Mouse (Mus musculus): Measurements from ENCODE around the gene Olfr1211. TPM values are rescaled to one million over a fixed set of nuclear protein-coding genes. Genes with fewer than 3 reads are reported as not detected.

The Olfr1211 gene
- polyA plus RNA-seq (2015; fragmentation: Nextera tagmentation; extraction: Ambion mirVana), result not detected in 2 replicates

DNA sequence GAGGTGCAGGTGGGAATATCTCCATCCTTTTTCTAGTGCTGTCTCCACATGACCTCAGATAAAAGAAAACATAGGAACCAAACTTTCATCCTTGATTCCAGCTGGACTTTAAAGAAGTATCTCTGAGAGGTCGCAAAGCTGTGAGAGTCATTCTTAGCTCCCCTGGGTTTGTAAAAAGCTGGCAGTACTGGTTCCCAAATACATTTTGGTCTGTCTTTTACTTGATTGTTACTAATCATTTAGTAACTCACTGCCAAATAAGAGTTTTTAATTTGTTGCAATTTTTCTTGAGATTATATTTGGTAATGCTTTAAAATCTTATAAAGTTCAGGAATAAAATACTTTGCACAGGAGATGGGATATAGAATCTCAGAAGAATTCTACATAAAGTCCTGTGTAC is at the start of gene Olfr1211:
TSS of gene Olfr1211 (minus strand) at position 101 of the 400 bp plus-strand sequence.
- no peak for ATAC-seq
- 86% methylated on average over 1 of the region's 1 CpGs for WGBS

GRCm38 (mm10) chr2:88980181-88980580 is 42.3 kb upstream of the Olfr1211 start, which contains the start of gene Gm13762:
TSS of gene Gm13762 (minus strand) at chr2:88980281.
- Histone ChIP-seq H3K9me3 (replicated peaks; ENCODE audit: control insufficient read depth, low read length, poor library complexity, severe bottlenecking) (no peaks in the 10 kb centered on the region), H3K27ac (ENCODE audit: low read length) (no peak within 1 kb of the TSS), H3K4me3 (ENCODE audit: low read depth, low read length) (no peak within 1 kb of the TSS), H3K4me2 (ENCODE audit: low read length) (no peak within 1 kb of the TSS), H3K4me1 (ENCODE audit: control insufficient read depth, insufficient read depth, low read length) (no peaks in the 10 kb centered on the region), H3K27me3 (ENCODE audit: control insufficient read depth, insufficient read depth, low read depth, low read length) (no peaks in the 10 kb centered on the region), H3K36me3 (ENCODE audit: control insufficient read depth, insufficient read depth, low read length) (no peaks in the 10 kb centered on the region), H3K9ac (ENCODE audit: low read depth, low read length) (no peak within 1 kb of the TSS)
- WGBS, result 74% methylated on average over 1 of the region's 1 CpGs
- ATAC-seq, result no peak

More for the DNA sequence above, at the start of gene Olfr1211:
- no peaks in the 10 kb centered on the region for H3K4me1 ChIP-seq (ENCODE audit: control insufficient read depth, insufficient read depth, low read length)
- no peaks in the 10 kb centered on the region for H3K27me3 ChIP-seq (ENCODE audit: control insufficient read depth, insufficient read depth, low read depth, low read length)
- H3K4me2 ChIP-seq (ENCODE audit: low read length), result no peak within 1 kb of the TSS
- H3K27ac ChIP-seq (ENCODE audit: low read length), result no peak within 1 kb of the TSS
- no peak within 1 kb of the TSS for H3K4me3 ChIP-seq (ENCODE audit: low read depth, low read length)
- H3K9ac ChIP-seq (ENCODE audit: low read depth, low read length), result no peak within 1 kb of the TSS
- no peaks in the 10 kb centered on the region for H3K9me3 ChIP-seq (replicated peaks; ENCODE audit: control insufficient read depth, low read length, poor library complexity, severe bottlenecking)
- no peaks in the 10 kb centered on the region for H3K36me3 ChIP-seq (ENCODE audit: control insufficient read depth, insufficient read depth, low read length)

GRCm38 (mm10) chr2:88953669-88954068 is 15.8 kb upstream of the Olfr1211 start, which contains the start of gene Olfr1212:
TSS of gene Olfr1212 (plus strand) at chr2:88953969.
- H3K4me1 ChIP-seq (ENCODE audit: control insufficient read depth, insufficient read depth, low read length), result no peaks in the 10 kb centered on the region
- ATAC-seq, result no peak
- no peaks in the 10 kb centered on the region for H3K36me3 ChIP-seq (ENCODE audit: control insufficient read depth, insufficient read depth, low read length)
- no peaks in the 10 kb centered on the region for H3K27me3 ChIP-seq (ENCODE audit: control insufficient read depth, insufficient read depth, low read depth, low read length)
- H3K9me3 ChIP-seq (replicated peaks; ENCODE audit: control insufficient read depth, low read length, poor library complexity, severe bottlenecking), result no peaks in the 10 kb centered on the region
- H3K4me3 ChIP-seq (ENCODE audit: low read depth, low read length), result no peak within 1 kb of the TSS
- no peak within 1 kb of the TSS for H3K9ac ChIP-seq (ENCODE audit: low read depth, low read length)
- H3K27ac ChIP-seq (ENCODE audit: low read length), result no peak within 1 kb of the TSS
- H3K4me2 ChIP-seq (ENCODE audit: low read length), result no peak within 1 kb of the TSS

GRCm38 (mm10) chr2:88915057-88915456 is 22.9 kb downstream of the Olfr1211 start, which contains the start of gene Olfr1209:
TSS of gene Olfr1209 (minus strand) at chr2:88915157.
- Histone ChIP-seq H3K9ac (ENCODE audit: low read depth, low read length) (no peak within 1 kb of the TSS), H3K27ac (ENCODE audit: low read length) (no peak within 1 kb of the TSS), H3K4me1 (ENCODE audit: control insufficient read depth, insufficient read depth, low read length) (no peaks in the 10 kb centered on the region), H3K9me3 (replicated peaks; ENCODE audit: control insufficient read depth, low read length, poor library complexity, severe bottlenecking) (no peaks in the 10 kb centered on the region), H3K36me3 (ENCODE audit: control insufficient read depth, insufficient read depth, low read length) (no peaks in the 10 kb centered on the region), H3K27me3 (ENCODE audit: control insufficient read depth, insufficient read depth, low read depth, low read length) (no peaks in the 10 kb centered on the region), H3K4me3 (ENCODE audit: low read depth, low read length) (no peak within 1 kb of the TSS), H3K4me2 (ENCODE audit: low read length) (no peak within 1 kb of the TSS)
- 87% methylated on average over 3 of the region's 3 CpGs for WGBS
- ATAC-seq, result no peak

GRCm38 (mm10) chr2:88902211-88902610 is 35.7 kb downstream of the Olfr1211 start, which contains the start of gene Olfr1208:
TSS of gene Olfr1208 (minus strand) at chr2:88902311.
- no peaks in the 10 kb centered on the region for H3K36me3 ChIP-seq (ENCODE audit: control insufficient read depth, insufficient read depth, low read length)
- no peak within 1 kb of the TSS for H3K4me2 ChIP-seq (ENCODE audit: low read length)
- H3K4me1 ChIP-seq (ENCODE audit: control insufficient read depth, insufficient read depth, low read length), result no peaks in the 10 kb centered on the region
- no peak within 1 kb of the TSS for H3K4me3 ChIP-seq (ENCODE audit: low read depth, low read length)
- no peak within 1 kb of the TSS for H3K27ac ChIP-seq (ENCODE audit: low read length)
- H3K9ac ChIP-seq (ENCODE audit: low read depth, low read length), result no peak within 1 kb of the TSS
- ATAC-seq, result no peak
- no peaks in the 10 kb centered on the region for H3K27me3 ChIP-seq (ENCODE audit: control insufficient read depth, insufficient read depth, low read depth, low read length)
- H3K9me3 ChIP-seq (replicated peaks; ENCODE audit: control insufficient read depth, low read length, poor library complexity, severe bottlenecking), result no peaks in the 10 kb centered on the region

Other genes starting within 250 kb of the Olfr1211 start
- not detected in 2 replicates for gene Olfr1195, start 248.9 kb downstream of the Olfr1211 start, polyA plus RNA-seq (2015; fragmentation: Nextera tagmentation; extraction: Ambion mirVana)
- gene Olfr1196, start 233.5 kb downstream of the Olfr1211 start, polyA plus RNA-seq (2015; fragmentation: Nextera tagmentation; extraction: Ambion mirVana), result not detected in 2 replicates
- not detected in 2 replicates for gene Olfr1197, start 205.7 kb downstream of the Olfr1211 start, polyA plus RNA-seq (2015; fragmentation: Nextera tagmentation; extraction: Ambion mirVana)
- not detected in 2 replicates for gene Olfr1198, start 186.7 kb downstream of the Olfr1211 start, polyA plus RNA-seq (2015; fragmentation: Nextera tagmentation; extraction: Ambion mirVana)
- gene Olfr1199, start 177.6 kb downstream of the Olfr1211 start, polyA plus RNA-seq (2015; fragmentation: Nextera tagmentation; extraction: Ambion mirVana), result not detected in 2 replicates
- not detected in 2 replicates for gene Olfr1200, start 167.6 kb downstream of the Olfr1211 start, polyA plus RNA-seq (2015; fragmentation: Nextera tagmentation; extraction: Ambion mirVana)
- gene Olfr1201, start 145.1 kb downstream of the Olfr1211 start, polyA plus RNA-seq (2015; fragmentation: Nextera tagmentation; extraction: Ambion mirVana), result not detected in 2 replicates
- not detected in 2 replicates for gene Olfr1202, start 123.6 kb downstream of the Olfr1211 start, polyA plus RNA-seq (2015; fragmentation: Nextera tagmentation; extraction: Ambion mirVana)
- not detected in 2 replicates for gene Olfr1205, start 108.4 kb downstream of the Olfr1211 start, polyA plus RNA-seq (2015; fragmentation: Nextera tagmentation; extraction: Ambion mirVana)
- gene Olfr1204, start 88.8 kb downstream of the Olfr1211 start, polyA plus RNA-seq (2015; fragmentation: Nextera tagmentation; extraction: Ambion mirVana), result not detected in 2 replicates
- gene Olfr1206, start 74.9 kb downstream of the Olfr1211 start, polyA plus RNA-seq (2015; fragmentation: Nextera tagmentation; extraction: Ambion mirVana), result not detected in 2 replicates
- gene Olfr1208, start 35.8 kb downstream of the Olfr1211 start, polyA plus RNA-seq (2015; fragmentation: Nextera tagmentation; extraction: Ambion mirVana), result not detected in 2 replicates
- not detected in 2 replicates for gene Olfr1209, start 23.0 kb downstream of the Olfr1211 start, polyA plus RNA-seq (2015; fragmentation: Nextera tagmentation; extraction: Ambion mirVana)
- gene Olfr1212, start 15.9 kb upstream of the Olfr1211 start, polyA plus RNA-seq (2015; fragmentation: Nextera tagmentation; extraction: Ambion mirVana), result not detected in 2 replicates
- not detected in 2 replicates for gene Gm13762, start 42.2 kb upstream of the Olfr1211 start, polyA plus RNA-seq (2015; fragmentation: Nextera tagmentation; extraction: Ambion mirVana)
- not detected in 2 replicates for gene Olfr1214, start 54.5 kb upstream of the Olfr1211 start, polyA plus RNA-seq (2015; fragmentation: Nextera tagmentation; extraction: Ambion mirVana)
- not detected in 2 replicates for gene Olfr1215, start 68.9 kb upstream of the Olfr1211 start, polyA plus RNA-seq (2015; fragmentation: Nextera tagmentation; extraction: Ambion mirVana)
- not detected in 2 replicates for gene Olfr1216, start 80.2 kb upstream of the Olfr1211 start, polyA plus RNA-seq (2015; fragmentation: Nextera tagmentation; extraction: Ambion mirVana)
- not detected in 2 replicates for gene Olfr1217, start 94.0 kb upstream of the Olfr1211 start, polyA plus RNA-seq (2015; fragmentation: Nextera tagmentation; extraction: Ambion mirVana)
- not detected in 2 replicates for gene Olfr1218, start 123.1 kb upstream of the Olfr1211 start, polyA plus RNA-seq (2015; fragmentation: Nextera tagmentation; extraction: Ambion mirVana)
- gene Olfr1219, start 145.4 kb upstream of the Olfr1211 start, polyA plus RNA-seq (2015; fragmentation: Nextera tagmentation; extraction: Ambion mirVana), result not detected in 2 replicates
- not detected in 2 replicates for gene Olfr1220, start 168.7 kb upstream of the Olfr1211 start, polyA plus RNA-seq (2015; fragmentation: Nextera tagmentation; extraction: Ambion mirVana)
- not detected in 2 replicates for gene Olfr1221, start 179.2 kb upstream of the Olfr1211 start, polyA plus RNA-seq (2015; fragmentation: Nextera tagmentation; extraction: Ambion mirVana)
- not detected in 2 replicates for gene Olfr1222, start 194.9 kb upstream of the Olfr1211 start, polyA plus RNA-seq (2015; fragmentation: Nextera tagmentation; extraction: Ambion mirVana)
- gene Olfr1223, start 213.4 kb upstream of the Olfr1211 start, polyA plus RNA-seq (2015; fragmentation: Nextera tagmentation; extraction: Ambion mirVana), result not detected in 2 replicates
- gene Olfr1224-ps1, start 226.0 kb upstream of the Olfr1211 start, polyA plus RNA-seq (2015; fragmentation: Nextera tagmentation; extraction: Ambion mirVana), result not detected in 2 replicates
- gene Olfr1225, start 236.6 kb upstream of the Olfr1211 start, polyA plus RNA-seq (2015; fragmentation: Nextera tagmentation; extraction: Ambion mirVana), result not detected in 2 replicates

Data from midbrain, embryonic 16.5 days (tissue).